Mouse (Mus musculus) forebrain, embryonic 15.5 days (tissue): ENCODE data around the gene Ankrd53. TPM values are rescaled to one million over a fixed set of nuclear protein-coding genes. Genes with fewer than 3 reads are reported as not detected.

Experiments
- ATAC-seq: fragments of 200-750 bp; cut with Nextera tagmentation; replicated peaks from 2 replicates; pipeline ENCODE4 v1.8.0; 2017; ENCODE audit warnings: mild to moderate bottlenecking, moderate TSS enrichment, moderate library complexity
- H3K27ac ChIP-seq: fragments of 300-500 bp; sonication (generic); replicated peaks from 2 replicates; pipeline ENCODE4 v1.5.1; 2015; ENCODE audit warnings: mild to moderate bottlenecking, inconsistent platforms
- H3K27me3 ChIP-seq: fragments of 300-500 bp; sonication (generic); 2 replicates; pipeline ENCODE4 v1.6.1; 2015; ENCODE audit warnings: inconsistent platforms
- H3K36me3 ChIP-seq: fragments of 300-500 bp; sonication (generic); 2 replicates; pipeline ENCODE4 v1.6.1; 2015; ENCODE audit warnings: mild to moderate bottlenecking, inconsistent platforms
- H3K4me1 ChIP-seq: fragments of 300-500 bp; sonication (generic); 2 replicates; pipeline ENCODE4 v1.6.1; 2015; ENCODE audit warnings: inconsistent platforms
- H3K4me2 ChIP-seq: fragments of 300-500 bp; sonication (generic); replicated peaks from 2 replicates; pipeline ENCODE4 v1.6.1; 2015; ENCODE audit warnings: mild to moderate bottlenecking, inconsistent platforms
- H3K4me3 ChIP-seq: fragments of 300-500 bp; sonication (generic); 2 replicates; pipeline ENCODE4 v1.5.1; 2015; ENCODE audit warnings: mild to moderate bottlenecking, inconsistent platforms
- H3K9ac ChIP-seq: fragments of 300-500 bp; sonication (generic); replicated peaks from 2 replicates; pipeline ENCODE4 v1.6.1; 2015; ENCODE audit warnings: mild to moderate bottlenecking, inconsistent platforms
- H3K9me3 ChIP-seq: fragments of 300-500 bp; sonication (generic); 2 replicates; pipeline ENCODE4 v1.6.1; 2016; ENCODE audit warnings: inconsistent platforms
- WGBS: fragments of 180-500 bp; shearing (Covaris S2); methylation state at CpG from one replicate; pipeline ENCODE4 v1.1.7; 2015; ENCODE audit warnings: mixed read lengths; 5-methylcytosine and 5-hydroxymethylcytosine counted together
- polyA plus RNA-seq: library from polyadenylated mRNA; unstranded; fragments of >200 nt; fragmentation: Nextera tagmentation; extraction: Ambion mirVana; gene quantifications from 2 replicates; pipeline ENCODE4 v1.2.1, GENCODE M21; 2015

The Ankrd53 gene
- 0.19 and 0.24 TPM in 2 replicates for polyA plus RNA-seq

GRCm38 (mm10) chr6:83762344-83762743, at the start of gene Ankrd53:
TSS of gene Ankrd53 (plus strand) at chr6:83762644.
- peak within 1 kb of the TSS; percentile 42 for H3K4me2 ChIP-seq
- peak within 1 kb of the TSS; percentile 24 for H3K4me3 ChIP-seq
- H3K27me3 ChIP-seq = peaks cover 56% of the 10 kb centered on the region
- WGBS = 33% methylated on average over 6 of the region's 6 CpGs
- no peaks in the 10 kb centered on the region for H3K36me3 ChIP-seq
- no peak for ATAC-seq
- no peaks in the 10 kb centered on the region for H3K9me3 ChIP-seq
- peaks cover 12% of the 10 kb centered on the region for H3K4me1 ChIP-seq
- no peak within 1 kb of the TSS for H3K9ac ChIP-seq
- no peak within 1 kb of the TSS for H3K27ac ChIP-seq

GRCm38 (mm10) chr6:83713271-83714136, 48.9 kb upstream of the Ankrd53 start:
- H3K9me3 ChIP-seq = no peaks in the 10 kb centered on the region

GRCm38 (mm10) chr6:83714221-83715123, 48.0 kb upstream of the Ankrd53 start:
- peaks cover 92% of the 10 kb centered on the region for H3K27me3 ChIP-seq
- H3K4me1 ChIP-seq = peaks cover 21% of the 10 kb centered on the region
- H3K4me3 ChIP-seq = no peak overlapping the region
- H3K36me3 ChIP-seq = no peaks in the 10 kb centered on the region
- H3K9ac ChIP-seq = no peak overlapping the region
- no peak for ATAC-seq
- no peaks in the 10 kb centered on the region for H3K9me3 ChIP-seq
- WGBS = under 1% methylated on average over 34 of the region's 34 CpGs
- no peak overlapping the region for H3K4me2 ChIP-seq
- no peak overlapping the region for H3K27ac ChIP-seq

More at GRCm38 (mm10) chr6:83713271-83714136, 48.9 kb upstream of the Ankrd53 start:
- no peak overlapping the region for H3K4me3 ChIP-seq
- no peak overlapping the region for H3K4me2 ChIP-seq
- peaks cover 93% of the 10 kb centered on the region for H3K27me3 ChIP-seq
- WGBS = 3% methylated on average over 12 of the region's 12 CpGs
- no peak overlapping the region for H3K27ac ChIP-seq
- H3K4me1 ChIP-seq = peaks cover 21% of the 10 kb centered on the region
- H3K36me3 ChIP-seq = no peaks in the 10 kb centered on the region
- H3K9ac ChIP-seq = no peak overlapping the region
- ATAC-seq = no peak

DNA sequence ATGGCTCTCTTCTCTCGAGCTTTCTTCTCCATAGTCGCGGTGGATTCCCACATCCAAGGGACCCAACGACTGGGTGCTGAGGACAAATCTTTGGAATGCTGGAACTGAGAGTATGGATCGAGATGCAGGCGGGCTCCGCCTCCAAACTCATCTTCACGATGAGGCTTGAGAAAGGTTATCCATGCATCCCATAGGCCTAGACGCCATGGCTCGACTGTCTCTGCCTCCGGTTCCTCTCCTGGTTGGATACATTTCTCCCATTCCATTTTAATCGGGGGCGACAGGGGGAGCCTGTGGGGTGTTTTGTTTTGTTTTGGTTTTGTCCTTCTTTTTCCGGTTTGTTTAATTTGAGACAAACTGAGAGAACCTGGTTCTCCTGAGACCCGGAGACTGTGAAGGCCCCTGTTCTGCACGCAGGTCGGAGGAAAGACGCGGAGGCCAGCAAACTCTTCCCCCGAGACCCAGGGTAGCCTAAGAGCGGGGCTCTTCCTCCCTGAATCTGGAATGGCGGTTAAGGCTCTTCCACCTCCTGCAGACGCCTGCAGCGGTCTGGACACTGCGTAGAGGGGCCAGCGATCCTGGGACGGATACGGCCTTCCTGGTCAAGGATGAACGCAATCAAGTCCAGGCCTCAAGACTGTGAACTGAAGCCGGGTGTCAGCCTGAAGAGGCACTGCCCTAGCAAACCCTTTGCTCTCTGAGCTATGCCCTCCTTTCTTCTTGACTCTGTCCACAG, 46.8 kb upstream of the Ankrd53 start:
- Histone ChIP-seq H3K9me3 (no peaks in the 10 kb centered on the region), H3K27ac (no peak overlapping the region), H3K27me3 (peaks cover 92% of the 10 kb centered on the region), H3K4me2 (no peak overlapping the region), H3K36me3 (no peaks in the 10 kb centered on the region), H3K9ac (no peak overlapping the region), H3K4me1 (peaks cover 17% of the 10 kb centered on the region), H3K4me3 (no peak overlapping the region)
- no peak for ATAC-seq
- WGBS = 1% methylated on average over 30 of the region's 30 CpGs

DNA sequence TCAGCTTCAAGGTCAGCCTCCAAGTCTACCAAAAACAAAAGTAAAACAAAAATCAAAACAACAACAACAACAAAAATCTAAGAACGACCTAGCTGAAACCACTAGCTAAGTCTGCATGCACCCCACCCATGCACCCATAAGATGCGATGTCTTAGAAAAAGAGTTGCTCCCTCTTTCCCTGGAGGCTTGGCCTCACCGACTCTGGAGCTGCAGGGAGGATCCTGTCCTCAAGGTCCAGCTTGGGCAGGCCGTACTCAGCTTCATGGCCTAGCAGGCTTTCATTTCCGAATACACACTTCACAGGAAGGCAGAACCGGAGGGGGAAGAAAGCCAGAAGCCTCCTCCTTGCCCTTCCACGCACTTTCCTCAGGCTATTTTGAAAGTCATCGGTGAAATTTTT, 45.4 kb upstream of the Ankrd53 start:
- no peak overlapping the region for H3K9ac ChIP-seq
- H3K36me3 ChIP-seq = no peaks in the 10 kb centered on the region
- H3K4me1 ChIP-seq = peaks cover 3% of the 10 kb centered on the region
- peaks cover 92% of the 10 kb centered on the region for H3K27me3 ChIP-seq
- H3K4me2 ChIP-seq = no peak overlapping the region
- ATAC-seq = no peak
- H3K9me3 ChIP-seq = no peaks in the 10 kb centered on the region
- no peak overlapping the region for H3K4me3 ChIP-seq
- no peak overlapping the region for H3K27ac ChIP-seq
- WGBS = 1% methylated on average over 8 of the region's 8 CpGs

- peaks cover 64% of the 10 kb centered on the region for H3K27me3 ChIP-seq
- no peak overlapping the region for H3K4me2 ChIP-seq
- no peak for ATAC-seq
These were observed 39.9 kb upstream of the Ankrd53 start for GRCm38 (mm10) chr6:83722526-83722925.

GRCm38 (mm10) chr6:83727178-83727577, 35.3 kb upstream of the Ankrd53 start:
- no peak overlapping the region for H3K4me2 ChIP-seq
- no peak overlapping the region for H3K27ac ChIP-seq
- no peak overlapping the region for H3K9ac ChIP-seq
- H3K27me3 ChIP-seq = peaks cover 23% of the 10 kb centered on the region
- 49% methylated on average over 4 of the region's 4 CpGs for WGBS
- H3K4me1 ChIP-seq = no peaks in the 10 kb centered on the region
- H3K36me3 ChIP-seq = no peaks in the 10 kb centered on the region
- no peak overlapping the region for H3K4me3 ChIP-seq
- no peaks in the 10 kb centered on the region for H3K9me3 ChIP-seq
- no peak for ATAC-seq

More at GRCm38 (mm10) chr6:83722526-83722925, 39.9 kb upstream of the Ankrd53 start:
- Histone ChIP-seq H3K9me3 (no peaks in the 10 kb centered on the region), H3K9ac (no peak overlapping the region), H3K4me1 (no peaks in the 10 kb centered on the region), H3K27ac (no peak overlapping the region), H3K4me3 (no peak overlapping the region), H3K36me3 (no peaks in the 10 kb centered on the region)
- WGBS = 20% methylated on average over 6 of the region's 6 CpGs

GRCm38 (mm10) chr6:83728488-83728887, 34.0 kb upstream of the Ankrd53 start:
- WGBS = 93% methylated on average over 3 of the region's 3 CpGs
- Histone ChIP-seq H3K4me1 (no peaks in the 10 kb centered on the region), H3K27me3 (peaks cover 12% of the 10 kb centered on the region; the same call in 1 of the 2 replicates), H3K4me2 (no peak overlapping the region), H3K4me3 (no peak overlapping the region), H3K36me3 (no peaks in the 10 kb centered on the region), H3K9ac (no peak overlapping the region), H3K9me3 (no peaks in the 10 kb centered on the region), H3K27ac (no peak overlapping the region)
- ATAC-seq = no peak

- Histone ChIP-seq H3K27me3 (peaks cover 12% of the 10 kb centered on the region; the same call in 1 of the 2 replicates), H3K4me1 (no peaks in the 10 kb centered on the region), H3K9ac (no peak overlapping the region), H3K27ac (no peak overlapping the region), H3K36me3 (no peaks in the 10 kb centered on the region), H3K4me3 (no peak overlapping the region), H3K4me2 (no peak overlapping the region), H3K9me3 (no peaks in the 10 kb centered on the region)
- ATAC-seq = no peak
- 67% methylated on average over 14 of the region's 14 CpGs for WGBS
These were observed 33.0 kb upstream of the Ankrd53 start for GRCm38 (mm10) chr6:83729350-83729970.

GRCm38 (mm10) chr6:83731128-83731527, 31.3 kb upstream of the Ankrd53 start:
- no peaks in the 10 kb centered on the region for H3K9me3 ChIP-seq
- no peaks in the 10 kb centered on the region for H3K36me3 ChIP-seq
- no peak overlapping the region for H3K27ac ChIP-seq
- no peak for ATAC-seq
- H3K4me3 ChIP-seq = no peak overlapping the region
- WGBS = 35% methylated on average over 5 of the region's 5 CpGs
- no peak overlapping the region for H3K4me2 ChIP-seq
- H3K4me1 ChIP-seq = no peaks in the 10 kb centered on the region
- peaks cover 6% of the 10 kb centered on the region; the same call in 1 of the 2 replicates for H3K27me3 ChIP-seq
- H3K9ac ChIP-seq = no peak overlapping the region

GRCm38 (mm10) chr6:83737311-83737710, 25.1 kb upstream of the Ankrd53 start:
- Histone ChIP-seq H3K27ac (no peak overlapping the region), H3K36me3 (no peaks in the 10 kb centered on the region), H3K4me3 (no peak overlapping the region), H3K9ac (no peak overlapping the region), H3K4me2 (no peak overlapping the region), H3K27me3 (no peaks in the 10 kb centered on the region), H3K4me1 (no peaks in the 10 kb centered on the region), H3K9me3 (no peaks in the 10 kb centered on the region)
- no peak for ATAC-seq
- 41% methylated on average over 13 of the region's 13 CpGs for WGBS
